Mouse (Mus musculus): Measurements from ENCODE around the gene Gja1. TPM values are rescaled to one million over a fixed set of nuclear protein-coding genes. Genes with fewer than 3 reads are reported as not detected.

Gene Gja1
- 1 to 10 TPM in 1 of 2 experiments, not detected in 1; 1.3 TPM for polyA plus RNA-seq (2017; shearing (Covaris generic))

GRCm38 (mm10) chr10:56377097-56377965 is at the start of gene Gja1:
Gja1 (plus strand) TSS chr10:56377330.

Other genes with a start within 250 kb of the Gja1 start
- under 1 TPM; 0.74 to 0.92 TPM for gene Tbc1d32, start 148.6 kb upstream of the Gja1 start, polyA plus RNA-seq (2017; shearing (Covaris generic))

Data from activated CD4-positive, CD25-positive, alpha-beta regulatory T cell (primary cell).